Mouse (Mus musculus): Measurements from ENCODE around the gene Cdhr4. TPM values are rescaled to one million over a fixed set of nuclear protein-coding genes. Genes with fewer than 3 reads are reported as not detected.

Cdhr4 gene
- under 1 TPM; 0.06 to 0.82 TPM for polyA plus RNA-seq (2017; shearing (Covaris generic))

DNA sequence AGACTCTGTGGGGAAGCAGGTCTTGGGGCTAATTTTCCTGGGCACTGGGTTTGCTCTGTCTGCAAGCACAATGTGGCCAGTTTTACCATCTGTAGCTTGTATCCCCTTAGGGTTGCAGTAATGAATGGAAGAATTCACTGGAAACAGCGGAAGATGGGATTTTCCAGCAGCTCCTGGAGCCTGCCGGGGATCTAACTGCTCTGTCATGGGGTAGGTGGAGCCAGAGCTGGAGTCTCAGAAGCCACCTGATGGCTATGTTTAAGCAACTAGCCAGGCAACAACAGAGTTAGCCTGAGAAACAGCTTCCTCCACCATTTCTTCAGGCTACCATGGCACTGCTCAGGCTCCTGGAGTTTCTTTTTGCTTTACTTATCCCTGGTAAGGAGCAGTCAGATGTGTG is at the start of gene Cdhr4:
Cdhr4 (plus strand) TSS at position 301 of the 400 bp plus-strand sequence.

DNA sequence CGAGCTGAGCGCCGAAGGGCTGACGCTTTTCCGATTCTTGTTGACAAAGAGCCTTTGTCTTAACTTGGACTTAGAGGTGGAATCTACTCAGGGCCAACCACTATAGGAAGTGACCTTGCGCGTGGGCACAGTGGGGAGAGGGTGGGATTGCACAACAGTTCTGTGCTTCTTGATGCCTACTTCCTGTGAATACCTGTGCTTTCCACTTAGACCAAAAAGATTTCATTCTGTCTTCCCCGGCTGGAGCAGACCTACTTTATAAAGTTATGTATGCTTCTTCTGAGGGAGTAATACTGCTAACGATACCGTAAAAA is 42.4 kb upstream of the Cdhr4 start, which contains the start of gene Traip:
Traip (plus strand) TSS at position 215 of the 314 bp plus-strand sequence.

DNA sequence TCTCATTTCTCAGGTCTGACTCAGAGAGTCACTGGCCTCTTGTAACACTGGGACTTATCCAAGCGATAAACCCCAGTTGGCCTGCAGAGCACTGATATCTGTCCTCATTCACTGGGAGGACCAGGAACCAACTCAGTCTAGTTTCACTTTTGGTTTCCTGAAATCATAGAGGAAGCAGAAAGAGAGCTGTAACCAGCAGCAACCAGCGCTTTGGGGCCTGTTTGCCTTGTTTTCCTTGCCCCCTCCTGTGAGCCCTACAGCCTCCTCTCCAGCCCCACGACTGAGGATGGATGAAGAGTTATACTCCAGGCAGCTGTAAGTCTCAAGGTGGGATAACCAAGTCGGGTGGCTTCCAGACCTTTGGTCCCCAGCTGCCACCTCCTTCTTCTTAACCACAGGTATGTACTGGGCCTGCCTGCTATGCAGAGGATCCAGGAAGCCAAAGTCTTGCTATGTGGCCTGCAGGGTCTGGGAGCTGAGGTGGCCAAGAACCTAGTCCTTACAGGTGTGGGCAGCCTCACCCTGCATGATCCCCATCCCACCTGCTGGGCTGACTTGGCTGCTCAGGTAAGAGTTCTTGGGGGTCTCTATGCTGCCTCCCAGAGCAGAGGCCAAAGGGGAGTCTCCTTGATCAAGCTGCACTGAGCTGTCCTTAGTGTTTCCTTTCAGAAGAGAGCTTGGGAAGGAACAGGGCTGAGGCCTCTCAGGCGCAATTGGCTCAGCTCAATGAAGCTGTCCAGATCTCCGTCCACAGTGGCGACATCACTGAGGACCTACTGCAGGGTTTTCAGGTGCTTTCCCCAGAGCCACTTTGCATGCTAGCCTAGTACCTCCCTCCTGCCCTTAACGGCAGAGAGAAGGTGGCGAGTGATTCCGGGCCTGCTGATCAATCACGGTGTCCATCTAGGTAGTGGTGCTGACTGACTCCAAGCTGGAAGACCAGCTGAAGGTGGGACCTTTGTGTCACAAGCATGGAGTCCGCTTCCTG is 16.6 kb upstream of the Cdhr4 start, which contains the start of gene Uba7:
Uba7 (plus strand) TSS at position 107 of the 988 bp plus-strand sequence.

DNA sequence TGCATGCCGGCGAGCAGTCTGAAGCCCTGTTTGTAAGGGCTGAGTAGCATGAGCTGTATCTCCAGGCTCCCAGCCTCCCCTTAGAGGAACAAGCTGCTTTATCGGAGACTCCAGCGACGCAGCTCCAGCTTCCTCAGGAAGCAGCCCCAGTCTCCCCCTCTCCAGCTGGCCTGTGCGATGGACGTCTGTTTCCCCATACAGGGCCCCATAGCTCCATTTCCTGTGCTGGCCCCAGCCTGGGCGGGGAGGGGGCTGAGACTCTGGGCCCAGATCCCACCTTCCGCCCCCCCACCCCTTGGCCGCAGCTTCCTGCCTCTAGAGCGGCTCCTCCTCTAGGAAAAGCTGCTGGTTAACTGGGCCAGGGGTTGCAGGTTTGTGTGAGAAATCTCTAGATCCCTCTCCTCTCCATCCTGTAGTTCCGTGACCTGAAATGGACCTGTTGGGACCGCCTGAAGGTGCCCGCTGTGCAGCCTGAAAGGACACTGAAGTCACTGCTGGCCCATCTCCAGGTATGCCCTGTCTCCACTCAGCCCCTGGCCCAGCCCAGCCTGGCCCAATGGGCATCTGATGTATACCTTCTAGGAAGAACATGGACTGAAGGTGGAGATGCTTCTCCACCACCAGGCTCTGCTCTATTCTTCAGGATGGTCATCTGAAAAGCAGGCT is 9.5 kb upstream of the Cdhr4 start, which contains the start of gene Gm20661:
Gm20661 (plus strand) TSS at position 378 of the 666 bp plus-strand sequence.

DNA sequence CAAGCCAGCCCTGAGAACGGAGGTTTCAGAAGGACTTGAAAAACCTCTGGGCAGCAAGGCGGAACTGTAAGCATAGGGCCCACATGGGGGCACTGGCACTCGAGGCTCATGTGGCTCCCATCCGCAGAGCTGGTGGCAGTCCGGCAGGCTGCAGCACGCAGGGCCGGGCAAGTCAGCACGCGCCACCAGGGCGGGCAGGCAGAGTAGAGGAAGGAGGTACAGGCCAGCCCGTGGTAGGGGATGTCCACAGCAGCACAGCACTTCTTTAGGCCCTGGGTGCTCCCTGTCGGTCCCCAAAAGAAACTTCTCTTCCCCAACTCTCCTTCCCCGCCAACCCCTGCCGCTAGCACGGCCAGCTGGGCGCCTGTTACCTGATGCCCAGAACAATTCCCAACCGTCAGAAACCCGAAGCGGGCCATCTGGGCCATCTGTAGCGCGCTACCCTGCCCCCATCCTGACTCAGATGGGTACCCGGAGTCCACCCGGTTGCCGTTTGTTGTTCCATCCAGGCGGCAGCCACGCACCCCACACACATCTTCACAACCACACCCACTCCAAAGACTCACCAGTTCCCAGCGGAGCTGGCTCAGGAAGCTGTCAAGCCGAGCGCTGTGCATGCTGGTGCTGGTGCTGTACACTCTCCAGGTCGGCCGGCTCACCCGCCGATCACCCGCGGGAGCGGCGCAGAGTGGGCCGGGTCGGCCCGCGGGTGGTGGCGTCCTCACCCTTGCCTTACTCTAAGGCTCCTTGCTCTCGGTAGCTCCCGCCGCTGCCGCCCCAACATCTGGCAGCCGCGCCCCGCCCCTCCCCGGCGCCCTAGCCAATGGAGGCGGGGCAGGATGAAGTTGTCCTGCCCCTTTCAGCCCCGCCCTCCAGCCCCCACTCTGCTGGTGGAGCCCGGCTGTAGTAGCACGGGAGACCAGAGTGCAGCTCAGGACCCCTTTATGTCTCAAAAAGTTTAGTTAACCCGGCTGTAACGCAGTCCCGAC is 6.9 kb upstream of the Cdhr4 start, which contains the start of gene Inka1:
Inka1 (minus strand) TSS at position 749 of the 989 bp plus-strand sequence.

DNA sequence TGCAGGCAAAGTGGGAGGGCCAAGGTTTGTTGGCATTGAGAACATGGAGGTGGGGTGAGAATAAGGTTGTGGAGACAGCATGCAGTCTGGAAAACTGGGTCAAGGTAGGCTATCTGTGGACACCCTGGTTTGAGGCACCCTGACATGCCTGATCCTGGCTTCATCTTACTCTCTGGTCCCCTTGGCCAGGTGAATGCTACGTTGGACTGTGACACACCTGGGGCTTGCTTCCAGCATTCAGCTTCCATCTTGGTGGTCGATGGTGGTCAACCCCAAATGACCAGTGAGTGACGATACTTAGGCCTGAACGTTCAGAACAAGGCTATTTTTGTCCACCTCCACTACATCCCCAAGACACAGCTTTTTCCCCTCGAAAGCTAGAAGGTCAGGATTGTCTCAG is 3.8 kb downstream of the Cdhr4 start, which contains the start of gene Gm20662:
Gm20662 (plus strand) TSS at position 301 of the 400 bp plus-strand sequence.

DNA sequence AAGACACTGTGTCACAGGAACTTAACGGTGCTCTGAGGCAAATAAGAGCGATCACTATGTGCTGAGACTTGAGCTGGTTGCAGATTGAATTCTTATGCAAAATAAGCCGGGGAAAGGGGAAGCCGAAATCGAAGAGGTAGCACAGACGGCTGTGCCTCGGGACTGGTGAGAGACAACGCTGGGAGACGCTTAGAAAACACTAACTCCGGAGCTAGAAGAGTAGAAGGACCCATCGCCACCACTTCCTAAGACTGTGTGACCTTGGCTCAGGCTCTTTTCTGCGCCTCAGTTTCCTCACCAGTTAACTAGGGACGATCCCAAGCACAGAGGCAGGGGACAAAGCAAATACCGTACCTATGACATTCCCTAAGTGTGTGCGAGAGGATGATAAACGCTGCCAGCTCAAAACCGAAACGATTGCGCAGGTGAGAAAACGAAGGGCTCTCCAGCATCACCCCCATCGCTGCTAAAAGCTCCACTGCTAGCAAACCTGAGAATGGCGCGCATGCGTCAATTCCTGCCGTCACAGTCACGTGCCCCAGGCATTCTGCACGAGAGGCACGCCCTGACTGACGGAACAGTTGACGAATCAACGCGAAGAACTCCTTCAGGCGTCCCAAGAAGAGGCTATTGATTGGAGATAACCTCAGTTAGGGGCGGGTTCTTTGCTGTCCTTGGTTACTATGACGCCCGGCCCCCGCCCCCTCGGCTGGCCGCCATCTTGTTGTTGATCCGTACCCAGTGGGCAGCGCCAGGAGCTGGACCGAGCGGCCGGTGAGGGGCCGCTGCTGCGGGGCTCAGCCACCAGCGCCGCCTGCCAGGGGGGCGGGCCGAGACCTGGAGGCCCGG is 9.8 kb downstream of the Cdhr4 start, which contains the start of gene Ip6k1:
Ip6k1 (plus strand) TSS at position 580 of the 849 bp plus-strand sequence.

DNA sequence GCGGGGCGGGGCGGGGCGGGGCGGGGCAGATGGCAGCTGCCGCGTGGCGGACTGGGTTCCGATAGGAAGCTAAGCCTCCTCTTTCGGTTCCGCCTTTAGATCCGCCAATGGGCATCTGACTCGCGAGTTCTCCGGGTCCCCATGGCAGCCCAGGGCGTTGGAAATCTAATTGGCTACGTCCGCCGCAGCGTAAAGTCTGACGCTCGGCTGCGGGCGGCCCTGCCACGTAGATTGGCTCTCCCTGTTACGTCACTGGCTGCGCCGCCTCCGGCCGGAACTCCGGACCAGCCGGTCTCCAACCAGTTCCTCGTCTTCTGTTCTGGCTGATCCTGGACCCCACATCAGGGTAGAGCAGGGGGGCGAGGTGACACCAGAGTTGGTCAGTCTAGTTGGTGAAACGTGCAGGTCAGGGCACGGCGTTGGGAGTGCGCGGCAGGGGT is 56.7 kb downstream of the Cdhr4 start, which contains the start of gene Gmppb:
Gmppb (plus strand) TSS at position 227 of the 440 bp plus-strand sequence.

Other genes with a start within 250 kb of the Cdhr4 start
- 100 to 1,000 TPM; 287 to 306 TPM for gene Rbm5, start 221.5 kb upstream of the Cdhr4 start, polyA plus RNA-seq (2017; shearing (Covaris generic))
- 100 to 1,000 TPM in 1 of 2 experiments, 10 to 100 TPM in 1; 94.7 to 118 TPM for gene Rbm6, start 119.3 kb upstream of the Cdhr4 start, polyA plus RNA-seq (2017; shearing (Covaris generic))
- 10 to 100 TPM; 22.2 to 26.6 TPM for gene Mon1a, start 104.3 kb upstream of the Cdhr4 start, polyA plus RNA-seq (2017; shearing (Covaris generic))
- gene Mst1r, start 85.6 kb upstream of the Cdhr4 start, polyA plus RNA-seq (2017; shearing (Covaris generic)) = 1 to 10 TPM in 1 of 2 experiments, under 1 TPM in 1; 0.17 to 3.5 TPM
- gene Actl11, start 64.0 kb upstream of the Cdhr4 start, polyA plus RNA-seq (2017; shearing (Covaris generic)) = not detected
- gene Camkv, start 56.8 kb upstream of the Cdhr4 start, polyA plus RNA-seq (2017; shearing (Covaris generic)) = 1 to 10 TPM in 1 of 2 experiments, under 1 TPM in 1; 0.12 to 2.5 TPM
- 1 to 10 TPM; 3.8 to 8.5 TPM for gene Traip, start 42.4 kb upstream of the Cdhr4 start, polyA plus RNA-seq (2017; shearing (Covaris generic))
- gene Uba7, start 17.0 kb upstream of the Cdhr4 start, polyA plus RNA-seq (2017; shearing (Covaris generic)) = 100 to 1,000 TPM; 252 to 291 TPM
- gene Gm20661, start 9.4 kb upstream of the Cdhr4 start, polyA plus RNA-seq (2017; shearing (Covaris generic)) = under 1 TPM in 1 of 2 experiments, not detected in 1; 0.14 TPM
- gene Inka1, start 6.6 kb upstream of the Cdhr4 start, polyA plus RNA-seq (2017; shearing (Covaris generic)) = 1 to 10 TPM in 1 of 2 experiments, under 1 TPM in 1; 0.25 to 1.5 TPM
- not detected for gene Gm20662, start 3.9 kb downstream of the Cdhr4 start, polyA plus RNA-seq (2017; shearing (Covaris generic))
- gene Ip6k1, start 10.0 kb downstream of the Cdhr4 start, polyA plus RNA-seq (2017; shearing (Covaris generic)) = 100 to 1,000 TPM; 118 to 147 TPM
- 10 to 100 TPM; 28.8 to 32.0 TPM for gene Gmppb, start 56.7 kb downstream of the Cdhr4 start, polyA plus RNA-seq (2017; shearing (Covaris generic))
- gene Amigo3, start 60.7 kb downstream of the Cdhr4 start, polyA plus RNA-seq (2017; shearing (Covaris generic)) = 1 to 10 TPM in 1 of 2 experiments, under 1 TPM in 1; 0.91 to 3.9 TPM
- 1 to 10 TPM; 2.0 to 3.1 TPM for gene Mst1, start 87.9 kb downstream of the Cdhr4 start, polyA plus RNA-seq (2017; shearing (Covaris generic))
- gene Rnf123, start 90.8 kb downstream of the Cdhr4 start, polyA plus RNA-seq (2017; shearing (Covaris generic)) = 100 to 1,000 TPM; 114 to 160 TPM
- 100 to 1,000 TPM; 122 to 135 TPM for gene Apeh, start 102.1 kb downstream of the Cdhr4 start, polyA plus RNA-seq (2017; shearing (Covaris generic))
- gene Bsn, start 197.9 kb downstream of the Cdhr4 start, polyA plus RNA-seq (2017; shearing (Covaris generic)) = under 1 TPM; 0.51 to 0.62 TPM